Mouse (Mus musculus): ENCODE data around the gene D8Ertd738e.
A peak's percentile ranks its signal among the peaks of the same experiment; 100 is the strongest.

The D8Ertd738e gene

GRCm38 (mm10) chr8:84202466-84202865 lies 47.1 kb downstream of the D8Ertd738e start:
- no peak for DNase-seq (ENCODE audit: low read depth)

GRCm38 (mm10) chr8:84201545-84202245 lies 47.8 kb downstream of the D8Ertd738e start:
- DNase-seq (ENCODE audit: low read depth), result no peak

GRCm38 (mm10) chr8:84200652-84201544 lies 48.6 kb downstream of the D8Ertd738e start:
- DNase-seq (ENCODE audit: low read depth), result no peak

- DNase-seq (ENCODE audit: low read depth), result no peak
Measured at GRCm38 (mm10) chr8:84200126-84200555, 49.4 kb downstream of the D8Ertd738e start.

- no peak for DNase-seq (ENCODE audit: low read depth)
Measured at GRCm38 (mm10) chr8:84199348-84200125, 50.0 kb downstream of the D8Ertd738e start.

- DNase-seq (ENCODE audit: low read depth), result no peak
Measured at GRCm38 (mm10) chr8:84198871-84199270, 50.6 kb downstream of the D8Ertd738e start.

GRCm38 (mm10) chr8:84197922-84198774 lies 51.4 kb downstream of the D8Ertd738e start:
- DNase-seq (ENCODE audit: low read depth), result peak; percentile 86

GRCm38 (mm10) chr8:84197141-84197921 lies 52.2 kb downstream of the D8Ertd738e start:
- DNase-seq (ENCODE audit: low read depth), result no peak

Data from c-Kit-positive CD71-positive TER-119-negative erythroid progenitor cells, embryonic 14.5 days (primary cell).